Mouse (Mus musculus): ENCODE data around the gene Ccdc58.
"Not testable (repeated sequence)": the region's sequence is repeated elsewhere in the genome, so short reads cannot be mapped to it uniquely, and the experiment has no call there.

The Ccdc58 gene

DNA sequence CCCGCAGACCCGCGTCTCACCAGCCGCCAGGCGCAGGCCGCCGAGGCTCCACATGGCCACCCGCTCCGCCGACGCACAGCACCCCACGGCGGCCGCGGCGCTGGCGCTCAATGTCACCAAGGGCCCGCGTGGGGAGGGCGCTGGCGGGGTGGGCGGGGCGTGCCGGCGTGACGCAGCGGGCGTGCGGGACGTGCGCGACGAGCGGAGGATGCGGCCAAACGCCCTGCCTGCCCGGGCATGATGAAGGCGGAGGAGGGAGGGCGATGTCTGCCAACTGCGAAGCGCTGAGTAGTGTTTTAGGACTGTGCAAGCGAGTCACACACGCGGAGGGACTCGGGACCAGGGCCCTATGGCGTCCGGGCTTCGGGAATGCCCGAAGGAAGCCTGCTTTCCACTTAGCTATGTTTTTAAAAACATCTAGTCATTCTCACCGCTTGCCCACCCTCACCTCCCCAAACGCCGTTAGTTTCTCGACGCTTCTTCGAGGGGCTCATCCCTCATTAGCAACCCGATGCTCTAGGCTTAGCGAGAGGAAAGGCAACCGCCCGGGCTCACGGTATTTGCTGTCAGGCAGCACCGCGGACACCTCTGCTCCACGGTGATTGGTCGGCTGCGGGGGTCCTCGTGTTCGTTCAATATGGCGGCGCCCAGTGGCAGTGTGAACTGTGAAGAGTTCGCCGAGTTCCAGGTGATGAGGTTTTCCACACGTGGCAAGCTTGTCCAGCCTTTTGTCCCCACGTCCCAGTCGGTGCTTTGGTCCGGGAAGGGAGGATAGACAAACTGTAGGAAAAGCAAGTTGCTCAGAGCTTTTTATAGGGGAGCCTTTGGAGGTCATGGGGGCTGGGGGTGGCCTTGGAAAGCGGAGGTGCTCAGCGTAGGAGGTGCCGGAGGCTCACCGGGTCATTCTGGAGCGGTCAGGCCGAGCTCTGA, at the start of gene Ccdc58, which contains the start of gene Fam162a:
TSS of gene Ccdc58 (plus strand) at position 236 of the 930 bp plus-strand sequence.
TSS of gene Fam162a (minus strand) at position 145 of the 930 bp plus-strand sequence.
- DNase-seq, result peak; percentile 91 to 96

- not testable (repeated sequence) for DNase-seq
Measured at GRCm38 (mm10) chr16:36028120-36028519, 43.4 kb upstream of the Ccdc58 start.

DNA sequence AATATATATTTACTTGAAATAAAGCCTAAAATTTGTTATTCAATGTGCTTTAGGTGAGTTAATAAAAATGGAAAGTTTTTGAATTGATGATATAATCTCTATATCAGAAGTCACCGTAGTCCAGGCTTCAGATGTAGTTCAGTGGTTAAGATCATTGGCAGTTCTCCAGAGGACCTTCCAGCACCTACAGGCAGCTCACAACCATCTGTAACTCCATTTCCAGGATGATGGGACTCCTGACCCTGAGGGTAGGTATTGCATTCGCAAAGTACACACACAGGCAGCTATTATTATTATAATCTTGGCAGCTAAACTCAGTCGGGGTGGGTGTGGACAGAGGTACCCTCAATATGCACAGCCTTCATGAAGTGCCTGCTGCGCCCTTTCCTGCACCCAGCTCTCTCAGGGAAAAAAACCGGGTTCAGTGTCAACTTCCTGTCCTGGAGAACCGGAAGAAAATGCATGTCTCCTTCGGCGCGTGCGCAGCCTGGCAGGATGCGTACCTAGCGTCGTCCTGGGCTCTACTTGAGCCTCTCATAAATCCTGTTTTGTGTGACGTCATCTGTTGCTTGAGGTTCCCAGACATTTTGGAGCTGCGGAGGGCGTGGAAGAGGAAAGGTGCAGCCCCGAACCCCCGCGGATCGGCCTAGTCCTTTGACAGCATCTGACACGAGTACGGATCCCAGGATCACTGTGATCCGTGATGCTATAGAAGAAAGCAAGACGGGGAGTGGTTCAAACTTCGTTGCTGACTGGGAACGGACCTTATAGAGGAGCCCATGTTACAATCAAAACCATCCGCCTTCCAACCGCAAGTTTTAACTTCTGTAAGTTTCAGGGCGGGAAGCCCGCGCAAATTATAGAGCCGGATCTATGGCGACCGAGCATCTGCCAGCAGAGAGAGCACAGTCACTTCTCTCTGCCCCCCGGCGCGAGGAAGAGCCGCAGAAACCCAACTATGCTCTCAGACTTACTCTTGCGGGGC, 30.6 kb upstream of the Ccdc58 start, which contains the start of gene Wdr5b:
TSS of gene Wdr5b (plus strand) at position 551 of the 985 bp plus-strand sequence.
- DNase-seq, result peak; percentile 92 to 95

DNA sequence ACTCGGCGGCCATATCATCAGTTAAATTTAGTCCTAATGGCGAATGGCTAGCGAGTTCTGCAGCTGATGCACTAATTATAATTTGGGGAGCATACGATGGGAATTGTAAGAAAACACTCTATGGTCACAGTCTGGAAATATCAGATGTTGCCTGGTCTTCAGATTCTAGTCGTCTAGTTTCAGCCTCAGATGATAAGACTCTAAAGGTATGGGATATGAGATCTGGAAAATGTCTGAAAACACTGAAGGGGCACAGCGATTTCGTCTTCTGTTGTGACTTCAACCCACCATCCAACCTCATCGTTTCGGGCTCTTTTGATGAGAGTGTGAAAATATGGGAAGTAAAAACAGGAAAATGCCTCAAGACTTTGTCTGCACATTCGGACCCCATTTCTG, 29.9 kb upstream of the Ccdc58 start:
- DNase-seq, result no peak

DNA sequence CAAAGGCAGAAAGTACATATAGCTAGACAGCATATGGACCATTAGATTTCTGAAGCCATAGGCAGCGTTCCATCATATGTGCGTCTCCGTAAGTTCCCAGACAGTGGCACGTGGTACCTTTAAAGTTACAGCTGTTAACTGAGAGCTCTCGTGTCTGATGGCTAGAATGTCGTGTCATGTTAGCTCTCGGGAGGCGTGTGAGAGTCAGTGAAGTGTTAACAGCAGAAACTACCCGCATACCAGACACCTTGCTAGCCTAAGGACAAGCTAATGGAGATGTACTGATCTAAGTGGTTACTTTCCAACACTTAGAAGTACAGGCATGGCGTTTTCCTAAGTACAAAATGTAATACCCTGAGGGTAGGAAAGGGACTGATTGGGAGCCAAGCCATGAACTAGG, 28.4 kb upstream of the Ccdc58 start:
- no peak for DNase-seq

GRCm38 (mm10) chr16:36043964-36044363, 27.5 kb upstream of the Ccdc58 start:
- no peak for DNase-seq

- DNase-seq, result no peak
Measured at GRCm38 (mm10) chr16:36047538-36047937, 23.9 kb upstream of the Ccdc58 start.

DNA sequence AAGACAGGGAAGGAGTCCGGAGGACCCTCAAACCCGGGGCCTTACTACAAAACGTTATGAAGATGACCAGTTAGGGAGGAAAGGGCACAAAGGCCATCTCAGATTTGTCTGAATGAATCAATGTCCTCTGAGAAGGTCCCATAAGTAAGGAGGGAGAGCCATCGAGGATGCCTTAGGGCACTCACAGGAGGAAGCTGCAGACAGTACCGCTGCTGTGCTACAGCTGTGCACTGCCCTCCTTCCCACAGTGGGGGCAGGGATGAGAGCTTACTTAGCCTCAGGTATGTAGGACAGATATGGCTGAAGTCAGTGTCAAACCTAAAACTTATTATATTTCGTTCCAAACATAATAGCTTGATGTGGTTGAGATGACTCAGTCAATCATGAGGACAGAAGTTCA, 20.0 kb upstream of the Ccdc58 start:
- DNase-seq, result no peak

GRCm38 (mm10) chr16:36053524-36054275, 17.8 kb upstream of the Ccdc58 start:
- no peak for DNase-seq

GRCm38 (mm10) chr16:36054920-36055319, 16.6 kb upstream of the Ccdc58 start:
- DNase-seq, result no peak

DNA sequence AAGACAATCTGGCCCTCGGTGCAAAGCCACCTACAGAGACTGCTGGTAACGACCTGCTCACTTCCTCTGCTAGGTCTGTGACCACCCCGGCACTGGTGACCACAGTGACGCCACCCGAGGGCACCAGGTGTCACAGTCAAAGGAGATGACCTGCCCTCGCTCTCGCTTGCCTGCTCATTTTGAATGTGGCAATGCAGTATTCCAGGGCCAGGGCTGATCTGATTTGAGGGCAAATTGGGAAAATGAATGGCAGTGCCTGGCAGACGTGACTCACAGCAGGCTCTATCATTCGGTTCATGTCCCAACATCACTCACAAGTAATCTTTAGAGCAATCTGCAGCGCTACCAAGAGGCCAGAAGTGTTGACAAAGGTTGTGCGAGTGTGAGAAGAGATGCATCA, 15.1 kb upstream of the Ccdc58 start:
- no peak for DNase-seq

DNA sequence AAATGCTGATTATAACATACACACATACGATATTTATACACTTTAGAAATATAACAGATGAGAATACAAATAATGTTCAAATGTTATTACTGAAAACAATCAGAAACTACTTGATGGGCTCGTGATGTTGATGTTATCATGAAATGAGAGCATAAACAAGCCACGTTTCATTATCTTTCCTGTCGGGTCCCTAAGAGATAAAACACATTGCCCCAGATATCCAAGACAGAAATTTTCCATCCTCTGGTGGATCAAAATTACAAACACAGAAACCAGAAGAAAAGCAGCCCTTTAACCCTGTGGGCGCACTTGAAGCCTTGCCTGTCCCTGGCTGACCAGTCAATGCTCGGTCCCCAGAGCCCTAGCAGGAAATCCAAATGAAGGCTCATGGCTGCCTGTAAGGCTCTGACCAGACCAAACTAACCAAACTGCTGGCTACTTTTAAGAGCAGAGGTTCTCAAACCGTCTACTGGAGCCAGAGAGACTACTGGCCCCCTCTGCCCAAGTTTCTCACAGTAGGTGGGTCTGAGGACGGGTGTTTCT, 13.5 kb upstream of the Ccdc58 start:
- DNase-seq, result no peak

DNA sequence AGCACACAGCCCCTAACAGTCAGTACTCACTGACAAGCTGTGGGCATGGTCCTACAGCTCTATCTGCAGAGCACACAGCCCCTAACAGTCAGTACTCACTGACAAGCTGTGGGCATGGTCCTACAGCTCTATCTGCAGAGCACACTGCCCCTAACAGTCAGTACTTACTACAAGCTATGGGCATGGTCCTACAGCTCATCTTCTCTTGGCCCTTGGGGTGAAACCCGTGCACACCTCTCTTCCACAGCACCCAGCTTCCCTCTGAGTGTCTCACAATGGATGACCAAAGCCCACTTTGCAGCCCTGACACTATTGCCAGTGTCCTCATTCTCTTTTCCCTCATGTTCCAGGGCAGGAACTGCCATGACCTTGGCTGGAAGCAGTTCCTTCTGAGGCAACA, 9.0 kb upstream of the Ccdc58 start:
- not testable (repeated sequence) for DNase-seq

DNA sequence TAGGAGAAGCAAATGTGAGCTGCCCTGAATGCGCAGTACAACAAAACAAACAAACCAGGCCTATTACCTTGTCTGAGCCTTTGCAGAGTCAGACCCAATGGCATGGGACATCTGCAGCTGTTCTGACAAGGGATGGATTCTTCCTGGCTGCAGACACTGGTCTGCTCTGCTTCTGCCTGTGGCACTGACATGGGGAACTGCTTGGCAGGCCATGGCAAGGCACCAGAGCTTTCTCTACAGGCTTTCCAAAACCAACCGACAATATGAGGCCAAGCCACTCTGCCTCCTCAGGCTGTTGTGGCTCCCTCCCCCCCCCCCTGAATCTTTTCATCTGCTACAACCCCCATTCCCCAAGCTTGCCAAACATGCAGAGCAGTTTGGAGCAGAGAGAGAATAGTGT, 8.2 kb upstream of the Ccdc58 start:
- peak in 1 of 2 experiments; percentile 18 for DNase-seq

GRCm38 (mm10) chr16:36064904-36065303, 6.6 kb upstream of the Ccdc58 start:
- no peak for DNase-seq

DNA sequence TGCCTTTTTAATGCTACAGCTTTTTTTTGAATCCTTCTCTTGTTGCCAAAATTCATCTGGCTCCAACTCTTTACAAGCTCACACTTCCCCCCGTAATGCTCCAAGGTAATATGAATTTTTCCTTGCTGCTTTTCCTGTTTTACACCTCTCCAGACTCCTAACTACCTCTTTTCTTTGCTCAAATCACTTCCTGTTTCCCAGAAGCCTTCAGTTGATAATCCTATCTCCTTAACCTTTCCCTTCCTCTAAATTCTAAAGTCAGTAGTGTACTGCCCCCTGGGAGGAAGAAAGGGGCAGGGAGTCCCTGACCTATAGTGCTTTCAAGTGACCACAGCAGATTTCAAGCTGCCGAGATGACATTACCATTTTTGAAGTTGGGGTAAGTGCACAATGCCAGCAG, 3.8 kb upstream of the Ccdc58 start:
- DNase-seq, result no peak

DNA sequence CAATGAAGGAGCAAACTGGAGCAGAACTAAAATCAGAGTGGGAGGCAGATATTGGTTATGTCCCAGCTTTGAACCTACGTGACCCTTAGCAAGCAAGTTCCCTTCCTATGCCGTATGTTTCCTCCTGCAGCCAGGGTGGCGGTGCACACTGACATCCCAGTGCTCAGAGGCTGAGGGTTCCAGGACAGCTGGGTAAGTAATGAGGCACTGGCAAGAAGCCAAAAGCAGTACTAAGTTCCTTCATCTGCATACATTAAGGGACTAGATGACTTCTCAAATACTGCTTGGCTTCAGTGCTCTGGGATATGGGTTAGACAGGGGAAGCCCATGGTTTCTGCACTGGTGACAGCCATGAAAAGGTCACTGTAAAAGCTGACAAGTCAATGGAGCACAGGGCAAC, 3.1 kb upstream of the Ccdc58 start:
- no peak for DNase-seq

GRCm38 (mm10) chr16:36069819-36070575, 1.5 kb upstream of the Ccdc58 start:
- no peak for DNase-seq

DNA sequence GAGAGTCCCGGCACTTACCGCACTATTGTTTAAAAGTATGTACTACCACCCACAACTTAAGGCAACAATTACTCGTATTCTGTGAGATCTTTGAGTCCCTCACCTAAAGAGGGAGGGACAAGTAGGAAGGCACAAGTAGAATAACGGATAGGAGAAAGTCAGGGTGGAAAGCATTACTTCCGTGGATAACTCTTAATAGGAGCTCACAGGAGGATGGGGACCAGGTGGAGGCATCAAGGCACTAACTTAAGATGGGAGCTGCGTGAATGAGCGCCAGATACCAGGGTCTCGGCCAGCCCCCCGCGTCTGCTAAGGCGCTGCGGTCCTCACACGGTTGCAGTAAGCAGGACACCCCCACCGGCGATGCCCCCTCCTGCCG, 425 bp upstream of the Ccdc58 start:
- no peak for DNase-seq

- no peak for DNase-seq
Measured at GRCm38 (mm10) chr16:36072410-36073011, 1.0 kb downstream of the Ccdc58 start.

GRCm38 (mm10) chr16:36074772-36075171, 3.3 kb downstream of the Ccdc58 start:
- no peak for DNase-seq
